Mouse (Mus musculus) telencephalon, adult 2 months (tissue): ENCODE results near the gene Oas1f.
"Not testable (repeated sequence)": the region's sequence is repeated elsewhere in the genome, so short reads cannot be mapped to it uniquely, and the experiment has no call there.

ENCODE experiments used
- DNase-seq: peaks from one replicate; pipeline ENCODE4 v3.0.0-alpha.2; 2011; ENCODE audit warnings: low read depth, low spot score

Gene Oas1f

GRCm38 (mm10) chr5:120871469-120871868 is 24.3 kb downstream of the Oas1f start:
- no peak for DNase-seq

- DNase-seq = not testable (repeated sequence)
These were observed 29.7 kb downstream of the Oas1f start for GRCm38 (mm10) chr5:120876839-120877238.

GRCm38 (mm10) chr5:120877407-120877806 is 30.2 kb downstream of the Oas1f start:
- not testable (repeated sequence) for DNase-seq

GRCm38 (mm10) chr5:120878803-120879202 is 31.6 kb downstream of the Oas1f start:
- DNase-seq = not testable (repeated sequence)

- DNase-seq = not testable (repeated sequence)
These were observed 34.5 kb downstream of the Oas1f start for GRCm38 (mm10) chr5:120881681-120882080.

- not testable (repeated sequence) for DNase-seq
These were observed 40.2 kb downstream of the Oas1f start, which contains the start of gene Oas1g for GRCm38 (mm10) chr5:120887413-120887812. Gene Oas1g (minus strand): TSS chr5:120887613.

- no peak for DNase-seq
These were observed 40.7 kb downstream of the Oas1f start for GRCm38 (mm10) chr5:120887831-120888230.

- not testable (repeated sequence) for DNase-seq
These were observed 41.2 kb downstream of the Oas1f start for GRCm38 (mm10) chr5:120888294-120888815.

- no peak for DNase-seq
These were observed 42.9 kb downstream of the Oas1f start for GRCm38 (mm10) chr5:120890026-120890425.

GRCm38 (mm10) chr5:120890991-120891390 is 43.8 kb downstream of the Oas1f start:
- no peak for DNase-seq

- not testable (repeated sequence) for DNase-seq
These were observed 44.5 kb downstream of the Oas1f start for GRCm38 (mm10) chr5:120891566-120892242.

GRCm38 (mm10) chr5:120892243-120892660 is 45.1 kb downstream of the Oas1f start:
- DNase-seq = no peak

GRCm38 (mm10) chr5:120893866-120894265 is 46.7 kb downstream of the Oas1f start:
- DNase-seq = not testable (repeated sequence)

GRCm38 (mm10) chr5:120894692-120895091 is 47.5 kb downstream of the Oas1f start:
- DNase-seq = not testable (repeated sequence)

- no peak for DNase-seq
These were observed 48.2 kb downstream of the Oas1f start for GRCm38 (mm10) chr5:120895231-120895900.

- DNase-seq = no peak
These were observed 51.1 kb downstream of the Oas1f start for GRCm38 (mm10) chr5:120898307-120898706.

- no peak for DNase-seq
These were observed 51.6 kb downstream of the Oas1f start for GRCm38 (mm10) chr5:120898726-120899125.

GRCm38 (mm10) chr5:120900666-120901065 is 53.5 kb downstream of the Oas1f start:
- DNase-seq = no peak

GRCm38 (mm10) chr5:120902056-120902455 is 54.9 kb downstream of the Oas1f start:
- DNase-seq = no peak

- not testable (repeated sequence) for DNase-seq
These were observed 59.9 kb downstream of the Oas1f start, which contains the start of gene Oas1a for GRCm38 (mm10) chr5:120906791-120907733. Gene Oas1a (minus strand): TSS chr5:120907521.
